Mouse (Mus musculus) heart, postnatal 0 days (tissue): Measurements from ENCODE around the gene Orc6. TPM values are rescaled to one million over a fixed set of nuclear protein-coding genes. Genes with fewer than 3 reads are reported as not detected.

Experiments
- ATAC-seq: fragments of 200-750 bp; cut with Nextera tagmentation; 2 replicates; pipeline ENCODE4 v1.8.0; 2017; ENCODE audit warnings: low read depth, moderate number of reproducible peaks, moderate library complexity; ENCODE audit not compliant: insufficient read depth
- DNase-seq: peaks from one replicate; pipeline ENCODE4 v3.0.0-alpha.2; 2016; ENCODE audit warnings: low spot score
- H3K27ac ChIP-seq: fragments of 300-500 bp; sonication (generic); 2 replicates; pipeline ENCODE4 v1.5.1; 2014; ENCODE audit warnings: low read depth, mild to moderate bottlenecking
- H3K27me3 ChIP-seq: fragments of 300-500 bp; sonication (generic); 2 replicates; pipeline ENCODE4 v1.6.1; 2014; ENCODE audit warnings: low read length, mixed read lengths; ENCODE audit not compliant: control insufficient read depth, insufficient read depth
- H3K36me3 ChIP-seq: fragments of 300-500 bp; sonication (generic); replicated peaks from 2 replicates; pipeline ENCODE4 v1.6.1; 2014; ENCODE audit warnings: low read length, mixed read lengths; ENCODE audit not compliant: control insufficient read depth, insufficient read depth
- H3K4me1 ChIP-seq: fragments of 300-500 bp; sonication (generic); 2 replicates; pipeline ENCODE4 v1.6.1; 2014; ENCODE audit warnings: antibody characterized with exemption; ENCODE audit not compliant: control insufficient read depth, insufficient read depth
- H3K4me2 ChIP-seq: fragments of 300-500 bp; sonication (generic); 2 replicates; pipeline ENCODE4 v1.6.1; 2014; ENCODE audit warnings: low read depth, mild to moderate bottlenecking, low read length, moderate library complexity
- H3K4me3 ChIP-seq: fragments of 300-500 bp; sonication (generic); 2 replicates; pipeline ENCODE4 v1.5.1; 2014; ENCODE audit warnings: low read depth, low read length
- H3K9ac ChIP-seq: fragments of 300-500 bp; sonication (generic); replicated peaks from 2 replicates; pipeline ENCODE4 v1.6.1; 2014; ENCODE audit warnings: low read depth, low read length, mixed read lengths
- H3K9me3 ChIP-seq: fragments of 300-500 bp; sonication (generic); replicated peaks from 2 replicates; pipeline ENCODE4 v1.6.1; 2016; ENCODE audit warnings: low read length; ENCODE audit not compliant: control insufficient read depth
- CTCF ChIP-seq: IDR thresholded peaks from 2 replicates; pipeline ENCODE4 v1.5.1; 2016; ENCODE audit warnings: antibody characterized with exemption, control low read depth, low read depth
- EP300 ChIP-seq: IDR thresholded peaks from 2 replicates; pipeline ENCODE4 v1.6.1; 2016; ENCODE audit warnings: antibody characterized with exemption, low read depth
- WGBS: fragments of 180-500 bp; shearing (Covaris S2); extraction: QIAGEN DNeasy Blood & Tissue Kit; methylation state at CpG from one replicate; pipeline ENCODE4 v1.1.7; 2014; 5-methylcytosine and 5-hydroxymethylcytosine counted together
- polyA plus RNA-seq: library from polyadenylated mRNA; unstranded; fragments of >200 nt; fragmentation: Nextera tagmentation; extraction: Ambion mirVana; gene quantifications from 2 replicates; pipeline ENCODE4 v1.2.1, GENCODE M21; 2015
- total RNA-seq: library from RNA; depleted of rRNA; stranded (reverse); fragments of >200 nt; gene quantifications from 2 replicates; pipeline ENCODE4 v1.2.3, GENCODE M21; 2014; ENCODE audit warnings: low replicate concordance

The Orc6 gene
- total and polyA plus RNA-seq, 2 experiments from 2014 or later = 23.3 to 25.7 TPM

- TF ChIP-seq EP300 (no peak), CTCF (no peak)
- no peak overlapping the region for H3K9ac ChIP-seq
- no peak overlapping the region for H3K27ac ChIP-seq
- H3K4me1 ChIP-seq = peaks cover 11% of the 10 kb centered on the region
- WGBS = 74% methylated on average over 5 of the region's 5 CpGs
- no peak overlapping the region for H3K4me3 ChIP-seq
- ATAC-seq = no peak
- peaks cover 53% of the 10 kb centered on the region for H3K36me3 ChIP-seq
- H3K27me3 ChIP-seq = no peaks in the 10 kb centered on the region
- no peak overlapping the region for H3K4me2 ChIP-seq
- H3K9me3 ChIP-seq = no peaks in the 10 kb centered on the region
- no peak for DNase-seq
These were observed 4.1 kb downstream of the Orc6 start for GRCm38 (mm10) chr8:85303531-85303930.

DNA sequence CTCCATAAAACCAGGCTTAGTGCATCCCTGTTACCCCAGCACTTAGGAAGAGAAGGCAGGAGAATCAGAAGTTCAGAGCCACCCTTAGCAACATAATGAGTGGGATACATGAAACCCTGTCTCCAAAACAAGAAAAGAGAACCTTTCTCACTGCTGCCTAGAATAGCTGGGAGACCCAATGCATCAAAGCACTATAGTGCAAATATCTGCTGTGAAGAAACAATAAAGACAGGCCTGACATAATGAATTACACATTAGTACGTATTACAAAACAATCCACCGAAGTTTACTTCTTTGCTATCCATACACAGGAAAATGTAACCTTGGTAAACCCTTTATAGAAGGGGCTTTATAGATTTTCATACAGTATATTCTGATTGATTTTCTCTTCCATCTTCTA, 9.1 kb downstream of the Orc6 start:
- H3K36me3 ChIP-seq = peaks cover 47% of the 10 kb centered on the region
- TF ChIP-seq EP300 = no peak
- no peak for TF ChIP-seq CTCF
- no peaks in the 10 kb centered on the region for H3K4me1 ChIP-seq
- H3K27ac ChIP-seq = no peak overlapping the region
- no peak overlapping the region for H3K9ac ChIP-seq
- WGBS = 94% methylated on average over 2 of the region's 2 CpGs
- ATAC-seq = no peak
- no peaks in the 10 kb centered on the region for H3K27me3 ChIP-seq
- H3K4me2 ChIP-seq = no peak overlapping the region
- H3K4me3 ChIP-seq = no peak overlapping the region
- no peaks in the 10 kb centered on the region for H3K9me3 ChIP-seq
- no peak for DNase-seq

GRCm38 (mm10) chr8:85311743-85312142, 12.3 kb downstream of the Orc6 start:
- Histone ChIP-seq H3K4me3 (no peak overlapping the region), H3K9me3 (no peaks in the 10 kb centered on the region), H3K9ac (no peak overlapping the region), H3K4me1 (no peaks in the 10 kb centered on the region), H3K36me3 (peaks cover 20% of the 10 kb centered on the region), H3K4me2 (no peak overlapping the region), H3K27me3 (no peaks in the 10 kb centered on the region), H3K27ac (no peak overlapping the region)
- TF ChIP-seq EP300 (no peak), CTCF (peak; percentile 68)
- DNase-seq (no peak), ATAC-seq (peak; percentile 53; the same call in 1 of the 2 replicates)

GRCm38 (mm10) chr8:85313036-85313435, 13.6 kb downstream of the Orc6 start:
- Histone ChIP-seq H3K27me3 (no peaks in the 10 kb centered on the region), H3K4me2 (no peak overlapping the region), H3K36me3 (peaks cover 12% of the 10 kb centered on the region), H3K27ac (no peak overlapping the region), H3K4me1 (no peaks in the 10 kb centered on the region), H3K4me3 (no peak overlapping the region), H3K9me3 (no peaks in the 10 kb centered on the region), H3K9ac (no peak overlapping the region)
- ATAC-seq (no peak), DNase-seq (no peak)
- 64% methylated on average over 3 of the region's 3 CpGs for WGBS
- TF ChIP-seq CTCF (no peak), EP300 (no peak)

DNA sequence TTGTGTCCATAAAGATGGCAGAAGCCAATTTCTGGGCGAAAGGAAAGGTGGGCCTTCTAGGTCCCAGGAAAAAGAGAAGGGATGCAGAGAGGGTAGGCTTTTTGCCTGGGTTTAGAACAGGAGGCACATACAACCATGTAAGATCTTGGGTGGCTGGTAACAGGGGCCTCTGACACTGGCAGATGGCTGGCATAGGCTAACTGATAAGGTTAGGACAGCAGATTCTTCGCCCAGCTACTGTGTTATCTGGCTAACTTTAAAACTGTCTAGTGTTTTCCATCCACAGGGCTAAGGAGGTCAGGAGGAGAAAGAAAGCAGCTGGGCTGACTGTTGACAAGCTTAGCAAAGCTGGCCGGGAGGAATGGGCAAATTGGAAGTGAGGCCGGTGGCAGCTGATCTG, 19.1 kb downstream of the Orc6 start:
- Histone ChIP-seq H3K4me2 (no peak overlapping the region), H3K4me3 (no peak overlapping the region), H3K36me3 (0 out of 2 replicates have a peak, but pooled peaks cover 9% of the 10 kb centered on the region), H3K9me3 (no peaks in the 10 kb centered on the region), H3K4me1 (peaks cover 3% of the 10 kb centered on the region; the same call in 1 of the 2 replicates), H3K27ac (no peak overlapping the region), H3K9ac (no peak overlapping the region), H3K27me3 (no peaks in the 10 kb centered on the region)
- WGBS = 54% methylated on average over 4 of the region's 4 CpGs
- TF ChIP-seq CTCF = no peak
- TF ChIP-seq EP300 = no peak; the same call in 1 of the 2 replicates
- ATAC-seq (no peak), DNase-seq (peak; percentile 17)

GRCm38 (mm10) chr8:85321981-85322380, 22.5 kb downstream of the Orc6 start:
- Histone ChIP-seq H3K9me3 (no peaks in the 10 kb centered on the region), H3K36me3 (peaks cover 40% of the 10 kb centered on the region), H3K4me3 (no peak overlapping the region), H3K4me1 (peaks cover 3% of the 10 kb centered on the region; the same call in 1 of the 2 replicates), H3K4me2 (no peak overlapping the region), H3K27ac (no peak overlapping the region), H3K9ac (no peak overlapping the region), H3K27me3 (no peaks in the 10 kb centered on the region)
- TF ChIP-seq EP300 (no peak), CTCF (no peak)
- WGBS = 89% methylated on average over 15 of the region's 15 CpGs
- ATAC-seq = no peak
- no peak for DNase-seq
